Mouse (Mus musculus) midbrain, embryonic 16.5 days (tissue): ENCODE measurements around the gene Stmnd1. TPM values are rescaled to one million over a fixed set of nuclear protein-coding genes. Genes with fewer than 3 reads are reported as not detected.

Source experiments
- ATAC-seq: fragments of 200-750 bp; cut with Nextera tagmentation; 2 replicates; pipeline ENCODE4 v1.8.0; 2017; ENCODE audit warnings: moderate TSS enrichment
- H3K27ac ChIP-seq: fragments of 300-500 bp; sonication (generic); 2 replicates; pipeline ENCODE4 v1.5.1; 2014; ENCODE audit warnings: mild to moderate bottlenecking, low read length, mixed read lengths
- H3K27me3 ChIP-seq: fragments of 300-500 bp; sonication (generic); 2 replicates; pipeline ENCODE4 v1.6.1; 2014; ENCODE audit warnings: low read depth, low read length, mixed read lengths; ENCODE audit not compliant: control insufficient read depth, insufficient read depth
- H3K36me3 ChIP-seq: fragments of 300-500 bp; sonication (generic); 2 replicates; pipeline ENCODE4 v1.6.1; 2014; ENCODE audit warnings: mild to moderate bottlenecking, low read length, moderate library complexity, mixed read lengths; ENCODE audit not compliant: control insufficient read depth, insufficient read depth
- H3K4me1 ChIP-seq: fragments of 300-500 bp; sonication (generic); 2 replicates; pipeline ENCODE4 v1.6.1; 2014; ENCODE audit warnings: mild to moderate bottlenecking, low read length, mixed read lengths; ENCODE audit not compliant: control insufficient read depth, insufficient read depth
- H3K4me2 ChIP-seq: fragments of 300-500 bp; sonication (generic); 2 replicates; pipeline ENCODE4 v1.6.1; 2014; ENCODE audit warnings: mild to moderate bottlenecking, low read length, mixed read lengths
- H3K4me3 ChIP-seq: fragments of 300-500 bp; sonication (generic); 2 replicates; pipeline ENCODE4 v1.5.1; 2014; ENCODE audit warnings: low read depth, mild to moderate bottlenecking, low read length, moderate library complexity, mixed read lengths
- H3K9ac ChIP-seq: fragments of 300-500 bp; sonication (generic); 2 replicates; pipeline ENCODE4 v1.6.1; 2014; ENCODE audit warnings: low read depth, low read length, mixed read lengths
- H3K9me3 ChIP-seq: fragments of 300-500 bp; sonication (generic); replicated peaks from 2 replicates; pipeline ENCODE4 v1.6.1; 2014; ENCODE audit warnings: mild to moderate bottlenecking, low read length, mixed read lengths; ENCODE audit not compliant: control insufficient read depth, poor library complexity, severe bottlenecking
- WGBS: fragments of 180-500 bp; shearing (Covaris S2); extraction: QIAGEN DNeasy Blood & Tissue Kit; methylation state at CpG from one replicate; pipeline ENCODE4 v1.1.7; 2014; 5-methylcytosine and 5-hydroxymethylcytosine counted together
- polyA plus RNA-seq: library from polyadenylated mRNA; unstranded; fragments of >200 nt; fragmentation: Nextera tagmentation; extraction: Ambion mirVana; gene quantifications from 2 replicates; pipeline ENCODE4 v1.2.1, GENCODE M21; 2015

Stmnd1 gene
- polyA plus RNA-seq, 1 experiment from 2014 or later = not detected

- H3K4me1 ChIP-seq = no peaks in the 10 kb centered on the region
- no peak overlapping the region for H3K4me2 ChIP-seq
- no peak overlapping the region for H3K27ac ChIP-seq
- no peaks in the 10 kb centered on the region for H3K36me3 ChIP-seq
- no peak overlapping the region for H3K9ac ChIP-seq
- H3K27me3 ChIP-seq = no peaks in the 10 kb centered on the region
- no peak overlapping the region for H3K4me3 ChIP-seq
- ATAC-seq = no peak
- 49% methylated on average over 7 of the region's 7 CpGs for WGBS
- no peaks in the 10 kb centered on the region for H3K9me3 ChIP-seq
Measured at GRCm38 (mm10) chr13:46343226-46343625, 69.7 kb downstream of the Stmnd1 start.

- no peaks in the 10 kb centered on the region for H3K4me1 ChIP-seq
- no peaks in the 10 kb centered on the region for H3K9me3 ChIP-seq
- no peaks in the 10 kb centered on the region for H3K36me3 ChIP-seq
- no peak for ATAC-seq
- H3K4me2 ChIP-seq = no peak overlapping the region
- no peak overlapping the region for H3K4me3 ChIP-seq
- no peaks in the 10 kb centered on the region for H3K27me3 ChIP-seq
- WGBS = 84% methylated on average over 10 of the region's 10 CpGs
- H3K9ac ChIP-seq = no peak overlapping the region
- H3K27ac ChIP-seq = no peak overlapping the region
Measured at GRCm38 (mm10) chr13:46346830-46347512, 73.5 kb downstream of the Stmnd1 start.

GRCm38 (mm10) chr13:46349664-46350063 is 76.1 kb downstream of the Stmnd1 start:
- Histone ChIP-seq H3K27ac (0 out of 2 replicates have a peak overlapping the region, but pooled peaks have one; percentile 38), H3K9ac (no peak overlapping the region), H3K4me1 (no peaks in the 10 kb centered on the region), H3K9me3 (no peaks in the 10 kb centered on the region), H3K36me3 (no peaks in the 10 kb centered on the region), H3K27me3 (no peaks in the 10 kb centered on the region), H3K4me2 (no peak overlapping the region), H3K4me3 (no peak overlapping the region)
- 0 out of 2 replicates have a peak, but pooled peaks have one; percentile 64 for ATAC-seq
- 33% methylated on average over 3 of the region's 3 CpGs for WGBS

Other genes with a start within 250 kb of the Stmnd1 start
- gene Rbm24, start 144.7 kb downstream of the Stmnd1 start, polyA plus RNA-seq = 3.4 and 4.8 TPM in 2 replicates
- 15.9 and 16.2 TPM in 2 replicates for gene Cap2, start 228.1 kb downstream of the Stmnd1 start, polyA plus RNA-seq